8 mouse cellular contexts compared by ENCODE assay signal in genomic region chr13:52222315-52223097, GRCm38 (mm10).
DNase-seq lines count a peak whose midpoint lies in the region; ATAC-seq and TF ChIP-seq lines count a peak whose summit lies in the region.

No protein-coding gene starts in this region.

- peak overlapping the region; percentile 4; the same call in 1 of the 2 replicates for H3K27ac ChIP-seq in heart, postnatal 0 days (ENCODE audit: low read depth)
- peak overlapping the region; percentile 75 for H3K27ac ChIP-seq in lung, embryonic 15.5 days

- 39% methylated on average over 11 of the region's 11 CpGs for WGBS in heart, postnatal 0 days
- 34% methylated on average over 11 of the region's 11 CpGs for WGBS in lung, embryonic 15.5 days

- peak; percentile 55 for ATAC-seq in heart, postnatal 0 days (ENCODE audit: insufficient read depth, low read depth)
- peak; percentile 57 for ATAC-seq in lung, embryonic 15.5 days (ENCODE audit: borderline replicate concordance, extremely low read depth, low FRiP score, low TSS enrichment)
- ATAC-seq in erythroblast, adult 5-6 weeks (replicated peaks; ENCODE audit: low FRiP score, poor library complexity, severe bottlenecking) = no peak
- no peak for ATAC-seq in megakaryocyte, adult 5-6 weeks (ENCODE audit: poor library complexity, severe bottlenecking)

- TF ChIP-seq CTCF in heart, postnatal 0 days (IDR thresholded peaks at IDR 0.05; ENCODE audit: low read depth) = no peak

- no peaks in the 10 kb centered on the region for H3K27me3 ChIP-seq in heart, postnatal 0 days (ENCODE audit: control insufficient read depth, insufficient read depth, low read length)
- no peaks in the 10 kb centered on the region for H3K27me3 ChIP-seq in lung, embryonic 15.5 days

- H3K36me3 ChIP-seq in heart, postnatal 0 days (replicated peaks; ENCODE audit: control insufficient read depth, insufficient read depth, low read length) = no peaks in the 10 kb centered on the region
- H3K36me3 ChIP-seq in lung, embryonic 15.5 days = no peaks in the 10 kb centered on the region

- H3K9ac ChIP-seq in heart, postnatal 0 days (replicated peaks; ENCODE audit: low read depth, low read length) = no peak overlapping the region
- H3K9ac ChIP-seq in lung, embryonic 15.5 days = 0 out of 2 replicates have a peak overlapping the region, but pooled peaks have one; percentile 12

- no peak for TF ChIP-seq EP300 in heart, postnatal 0 days (IDR thresholded peaks at IDR 0.05; ENCODE audit: low read depth)

- peak; percentile 82 for DNase-seq in gastrocnemius, adult 18-20 months (ENCODE audit: low spot score)
- no peak for DNase-seq in gastrocnemius, postnatal 4 days (ENCODE audit: low spot score in 2 of 2)
- peak; percentile 78 for DNase-seq in ZHBTc4 (ENCODE audit: low read depth, low spot score)
- DNase-seq in heart, postnatal 0 days (ENCODE audit: low spot score) = no peak
- DNase-seq in cerebellum, adult 11 months = no peak

- H3K4me2 ChIP-seq in heart, postnatal 0 days (ENCODE audit: low read depth, low read length) = no peak overlapping the region
- no peak overlapping the region for H3K4me2 ChIP-seq in lung, embryonic 15.5 days

- no peaks in the 10 kb centered on the region for H3K9me3 ChIP-seq in heart, postnatal 0 days (replicated peaks; ENCODE audit: control insufficient read depth, low read length)
- H3K9me3 ChIP-seq in lung, embryonic 15.5 days = no peaks in the 10 kb centered on the region

- H3K4me1 ChIP-seq in heart, postnatal 0 days (ENCODE audit: control insufficient read depth, insufficient read depth) = peaks cover 11% of the 10 kb centered on the region
- H3K4me1 ChIP-seq in lung, embryonic 15.5 days = peaks cover 20% of the 10 kb centered on the region

- H3K4me3 ChIP-seq in heart, postnatal 0 days (ENCODE audit: low read depth, low read length) = no peak overlapping the region
- H3K4me3 ChIP-seq in lung, embryonic 15.5 days = no peak overlapping the region

Comparison
In these comparisons a context has a peak if more than half of its experiments do, and no peak if none do; other contexts are left out.
1. DNase-seq: peak in gastrocnemius, adult 18-20 months (single experiment) and ZHBTc4 (single experiment); none in gastrocnemius, postnatal 4 days (0 of 2), heart, postnatal 0 days (single experiment) and cerebellum, adult 11 months (single experiment).
2. ATAC-seq: peak in heart, postnatal 0 days (single experiment) and lung, embryonic 15.5 days (single experiment); none in erythroblast, adult 5-6 weeks (single experiment) and megakaryocyte, adult 5-6 weeks (single experiment).